Mouse (Mus musculus) liver, embryonic 14.5 days (tissue): ENCODE results near the gene Mief1.

Source experiments
- CTCF ChIP-seq: IDR thresholded peaks from 2 replicates; pipeline ENCODE4 v1.5.1; 2016; ENCODE audit warnings: antibody characterized with exemption, low read depth, control low read depth
- EP300 ChIP-seq: IDR thresholded peaks from 2 replicates; pipeline ENCODE4 v1.6.1; 2016; ENCODE audit warnings: antibody characterized with exemption, low read depth

DNA sequence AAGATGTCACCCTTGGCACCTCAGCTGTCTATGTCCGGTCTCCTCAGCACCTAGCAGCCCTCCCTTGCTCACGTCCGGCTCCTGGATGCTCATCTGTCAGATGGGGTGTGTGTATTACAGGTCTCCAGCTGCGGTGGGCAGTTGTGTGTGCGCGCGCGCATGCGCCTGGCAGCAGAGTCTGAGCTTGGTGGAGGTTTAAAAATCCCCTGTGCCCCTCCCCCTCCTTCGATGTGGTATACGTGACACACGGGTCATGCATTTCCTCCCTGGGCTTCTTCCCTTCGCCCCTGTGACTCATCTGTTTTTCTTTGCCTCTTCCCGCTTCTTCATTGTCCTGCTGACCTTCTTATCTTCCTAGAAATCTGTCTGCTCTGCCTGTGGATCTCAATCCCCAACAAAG lies 14.6 kb upstream of the Mief1 start:
- TF ChIP-seq EP300, result no peak
- TF ChIP-seq CTCF, result no peak
